Mouse (Mus musculus) megakaryocyte, adult 5-6 weeks (primary cell): ENCODE measurements around the gene Gm42715. TPM values are rescaled to one million over a fixed set of nuclear protein-coding genes. Genes with fewer than 3 reads are reported as not detected.
"Not testable (repeated sequence)": the region's sequence is repeated elsewhere in the genome, so short reads cannot be mapped to it uniquely, and the experiment has no call there.

ENCODE experiments used
- ATAC-seq: 2 replicates; pipeline ENCODE4 v1.8.0; 2016; ENCODE audit warnings: mild to moderate bottlenecking, inconsistent platforms; ENCODE audit not compliant: poor library complexity, severe bottlenecking
- total RNA-seq, 2 experiments: library from RNA; stranded (forward) in 1 of 2; stranded (reverse) in 1 of 2; fragments of 153-499, 151-499 nt in 1 of 2; fragments of 221-1000, 200-1000 nt in 1 of 2; gene quantifications; 2 replicates each; pipeline versions ENCODE4 v1.2.3 to v1.2.4; 2015 to 2017

Gm42715 gene
- 14.8 and 16.7 TPM in 2 replicates for total RNA-seq (2015)
- 5.4 and 8.3 TPM in 2 replicates for total RNA-seq (2017)

DNA sequence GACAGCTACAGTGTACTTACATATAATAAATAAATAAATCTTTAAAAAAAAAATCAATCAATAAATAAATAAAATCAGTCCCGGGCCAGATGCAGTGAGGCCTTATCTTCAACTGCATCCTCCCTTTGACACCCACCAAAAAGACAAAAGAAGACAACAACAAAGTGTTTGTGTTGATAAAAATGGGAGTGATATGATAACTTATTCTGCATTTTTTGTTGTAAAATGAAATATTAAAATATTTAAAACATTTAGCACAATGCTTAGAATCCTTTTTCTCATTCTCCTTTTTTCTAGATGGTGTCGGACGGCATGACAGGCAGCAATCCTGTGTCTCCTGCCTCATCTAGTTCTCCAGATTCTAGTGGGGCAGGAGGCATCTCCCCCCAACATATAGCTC is at the start of gene Gm42715:
Gene Gm42715 (plus strand): TSS at position 301 of the 400 bp plus-strand sequence.
- ATAC-seq, result no peak

DNA sequence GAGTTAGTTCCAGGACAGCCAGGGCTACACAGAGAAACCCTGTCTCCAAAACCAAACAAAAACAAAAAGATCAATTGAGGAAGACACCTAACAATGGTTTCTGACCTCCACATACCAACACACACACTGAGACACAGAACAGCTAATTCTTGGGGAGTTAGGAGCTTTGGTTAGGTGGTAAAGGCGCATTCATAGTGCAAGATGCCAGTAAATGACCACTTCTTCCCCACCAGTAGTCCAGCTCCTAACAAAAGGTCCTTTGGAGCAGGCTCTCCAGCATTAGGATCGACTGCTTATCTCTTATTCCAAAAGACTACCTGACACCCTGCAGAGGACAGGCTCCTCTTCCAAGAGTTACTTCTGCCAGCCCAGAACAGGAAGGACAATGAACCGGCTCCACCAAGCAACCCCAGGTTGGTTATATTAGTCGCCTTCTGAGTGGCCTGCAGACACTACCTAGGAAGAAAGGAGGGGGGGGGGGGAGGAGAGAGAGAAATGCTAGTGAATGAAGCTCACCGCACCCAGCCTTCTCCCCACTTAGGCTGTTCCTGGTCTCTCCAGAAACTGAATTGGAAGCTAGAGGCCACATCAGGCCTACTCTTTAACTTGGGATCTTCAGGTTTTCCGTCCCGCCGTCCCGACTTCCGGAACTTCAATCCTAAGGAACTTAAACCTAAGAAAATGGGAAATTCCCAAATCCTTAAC is 49.2 kb upstream of the Gm42715 start:
- peak; percentile 20 for ATAC-seq

- ATAC-seq, result peak; percentile 87
Observed at GRCm38 (mm10) chr7:127470743-127471645, 48.4 kb upstream of the Gm42715 start.

- peak; percentile 47 for ATAC-seq
Observed at GRCm38 (mm10) chr7:127471646-127472010, 47.8 kb upstream of the Gm42715 start.

DNA sequence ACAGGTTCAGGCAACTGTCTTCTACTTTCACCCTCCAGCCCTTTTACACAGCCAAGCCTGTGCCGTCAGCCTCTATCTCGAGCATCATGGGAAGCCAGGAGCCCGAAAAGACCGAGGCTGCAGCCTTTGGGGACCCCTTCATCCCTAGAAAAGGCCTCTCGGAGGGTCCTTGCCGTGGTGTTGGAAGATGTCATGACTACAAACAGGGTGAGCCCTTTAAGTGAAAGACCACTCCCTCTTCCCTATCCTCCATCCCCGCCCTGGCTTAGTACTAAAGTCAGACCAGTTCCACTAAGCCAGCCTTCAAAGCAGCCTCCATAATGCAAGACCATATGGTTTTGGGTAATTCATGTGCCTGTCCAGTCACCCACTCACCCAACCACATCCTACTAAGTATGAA is 47.3 kb upstream of the Gm42715 start:
- no peak for ATAC-seq

DNA sequence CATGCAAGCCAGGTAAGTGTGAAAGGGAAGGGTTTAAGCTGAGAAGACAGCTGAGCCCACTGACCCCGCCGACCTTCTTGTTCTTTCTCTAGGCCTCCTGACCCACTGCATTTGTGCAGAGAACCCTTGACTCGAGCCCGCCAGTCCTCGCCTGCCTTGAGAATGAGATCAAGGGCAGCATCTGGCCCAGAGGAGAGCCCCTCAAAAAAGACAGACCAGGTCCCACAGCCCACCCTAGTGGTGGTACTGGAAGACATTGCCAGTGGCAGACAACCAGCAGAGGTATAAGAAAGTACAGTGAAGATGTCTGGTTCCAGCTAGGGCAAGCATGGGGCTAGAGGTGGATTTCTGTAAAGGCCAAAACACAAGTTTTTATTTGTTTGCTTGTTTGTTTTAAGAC is 45.7 kb upstream of the Gm42715 start:
- ATAC-seq, result no peak

DNA sequence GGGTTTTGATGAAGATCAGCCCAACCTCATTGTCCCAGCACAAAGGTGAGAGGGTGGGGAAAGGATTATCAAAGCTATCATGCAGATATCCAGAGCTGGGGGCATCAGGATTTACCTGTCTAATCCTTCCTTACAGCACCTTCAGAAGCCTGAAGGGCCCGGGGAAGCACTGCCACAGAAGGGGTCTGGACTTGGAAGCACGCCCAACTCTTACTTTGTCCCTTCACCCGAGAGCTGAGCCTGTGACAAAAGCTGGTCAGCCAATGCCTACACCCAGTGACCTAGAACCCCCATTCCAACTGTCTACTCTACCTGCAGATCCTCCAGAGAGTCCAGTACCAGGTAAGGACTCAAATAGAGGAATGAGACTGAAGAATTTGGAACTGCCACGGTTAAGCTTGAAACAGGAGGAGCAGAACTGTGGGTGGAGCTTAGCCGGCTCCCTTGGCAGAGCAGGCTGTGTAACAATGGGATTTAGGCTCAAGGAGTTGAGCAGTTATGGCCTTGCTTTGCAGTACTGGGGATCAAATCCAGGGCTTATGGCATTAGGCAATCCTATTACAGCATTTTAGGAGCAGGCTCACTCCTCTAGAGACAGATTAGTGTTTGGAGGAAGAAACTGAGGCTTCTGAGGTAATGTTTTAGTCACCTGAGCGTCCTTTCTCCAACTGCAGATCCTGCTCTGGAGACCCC is 44.9 kb upstream of the Gm42715 start:
- ATAC-seq, result no peak

DNA sequence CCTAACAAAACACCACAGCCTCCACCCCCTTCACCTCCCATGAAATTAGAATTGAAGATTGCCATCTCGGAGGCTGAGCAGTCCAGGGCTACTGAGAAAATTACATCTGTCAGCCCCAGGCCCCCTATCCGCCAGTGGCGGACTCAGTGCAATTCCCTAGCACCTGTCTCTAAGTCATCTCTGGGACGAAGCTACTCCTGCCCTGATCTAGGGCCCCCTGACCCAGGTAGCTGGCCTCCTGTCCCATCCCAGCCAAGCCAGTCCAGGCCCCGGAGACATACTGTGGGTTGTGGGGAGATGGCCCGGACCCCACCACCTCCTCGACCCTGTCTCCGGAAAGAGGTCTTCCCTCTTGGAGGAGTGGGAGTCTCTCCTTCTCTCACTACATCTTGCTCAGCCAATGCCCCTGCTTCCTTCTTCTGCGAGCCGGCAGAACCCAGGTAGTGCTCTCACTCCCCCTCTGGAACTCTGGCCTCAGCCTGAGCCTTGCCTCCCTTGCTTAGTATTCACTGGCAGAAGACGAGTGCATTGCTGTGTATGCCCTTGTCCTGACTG is 44.1 kb upstream of the Gm42715 start:
- no peak for ATAC-seq

- ATAC-seq, result no peak
Observed at GRCm38 (mm10) chr7:127476336-127476735, 43.0 kb upstream of the Gm42715 start.

GRCm38 (mm10) chr7:127476855-127477254 is 42.5 kb upstream of the Gm42715 start:
- ATAC-seq, result no peak

DNA sequence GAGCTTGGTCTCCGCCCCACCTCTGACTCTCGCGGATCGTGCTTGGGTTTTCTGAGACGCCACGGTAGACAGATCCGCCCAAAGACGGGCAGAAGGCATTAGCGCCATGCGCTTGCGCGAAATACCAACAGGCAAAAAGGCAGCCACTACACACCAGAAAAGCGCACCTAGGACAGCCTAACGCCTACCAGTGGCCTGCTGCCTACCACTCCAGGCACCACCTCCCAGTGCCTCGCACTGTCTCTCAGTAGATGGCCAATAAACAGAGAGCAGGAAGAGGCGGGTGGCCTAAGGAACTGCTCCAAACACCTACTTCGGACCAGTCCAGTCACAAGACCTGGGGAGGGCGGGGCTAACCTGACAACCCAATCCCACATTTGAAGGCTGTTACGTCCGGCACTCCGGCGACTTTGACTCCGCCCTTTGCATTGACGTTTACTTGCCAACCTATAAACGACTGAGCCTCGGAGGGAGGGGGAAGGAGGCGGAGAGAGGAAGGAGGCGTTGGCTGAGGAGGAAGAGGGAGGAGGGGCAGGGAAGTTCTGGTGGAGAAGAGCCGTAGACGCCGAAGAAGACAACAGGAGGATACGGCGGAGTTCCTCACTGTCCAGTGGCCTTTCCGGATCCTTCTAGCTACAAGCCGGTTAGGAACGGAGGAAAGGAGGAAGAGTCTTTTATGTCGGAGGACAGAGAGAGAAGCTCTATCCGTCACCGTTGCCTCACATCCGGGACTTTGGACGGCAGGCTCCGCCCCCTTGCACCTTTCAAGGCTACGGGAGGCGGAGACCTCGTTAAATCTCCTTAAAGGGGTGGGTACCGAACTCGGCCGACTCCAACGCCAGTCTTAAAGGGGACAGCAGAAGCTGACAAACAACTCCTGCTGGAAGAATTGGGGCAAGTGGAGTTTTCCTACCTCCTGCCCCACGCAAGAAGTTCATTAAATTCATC is 41.4 kb upstream of the Gm42715 start:
- peak; percentile 78 for ATAC-seq

GRCm38 (mm10) chr7:127478635-127479317 is 40.6 kb upstream of the Gm42715 start, which contains the start of gene Fbrs:
TSS of gene Fbrs (plus strand) at chr7:127479199.
- peak; percentile 49 for ATAC-seq

- no peak for ATAC-seq
Observed at GRCm38 (mm10) chr7:127479318-127480225, 39.8 kb upstream of the Gm42715 start.

DNA sequence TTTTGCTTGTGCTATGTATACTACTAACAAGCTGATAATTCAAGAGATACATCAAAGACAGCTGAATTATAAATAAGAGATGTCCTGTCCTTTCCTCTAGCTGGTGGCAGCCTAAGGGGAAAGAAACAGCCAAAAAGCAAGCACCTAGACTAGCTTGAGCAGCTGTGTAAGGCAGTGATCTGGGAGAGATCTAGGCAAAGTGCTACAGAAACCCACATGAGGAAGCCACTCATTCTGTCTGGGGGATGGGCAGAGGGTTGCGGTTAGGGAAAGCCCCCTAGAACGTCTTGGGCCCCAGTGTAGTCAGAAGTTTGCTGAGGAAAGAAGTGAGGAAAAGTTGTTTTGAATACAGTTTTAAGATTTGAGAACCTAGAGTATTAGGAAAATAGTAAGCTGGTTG is 39.1 kb upstream of the Gm42715 start:
- no peak for ATAC-seq

GRCm38 (mm10) chr7:127485416-127485815 is 34.0 kb upstream of the Gm42715 start:
- no peak for ATAC-seq

- not testable (repeated sequence) for ATAC-seq
Observed at GRCm38 (mm10) chr7:127488364-127488763, 31.0 kb upstream of the Gm42715 start.

DNA sequence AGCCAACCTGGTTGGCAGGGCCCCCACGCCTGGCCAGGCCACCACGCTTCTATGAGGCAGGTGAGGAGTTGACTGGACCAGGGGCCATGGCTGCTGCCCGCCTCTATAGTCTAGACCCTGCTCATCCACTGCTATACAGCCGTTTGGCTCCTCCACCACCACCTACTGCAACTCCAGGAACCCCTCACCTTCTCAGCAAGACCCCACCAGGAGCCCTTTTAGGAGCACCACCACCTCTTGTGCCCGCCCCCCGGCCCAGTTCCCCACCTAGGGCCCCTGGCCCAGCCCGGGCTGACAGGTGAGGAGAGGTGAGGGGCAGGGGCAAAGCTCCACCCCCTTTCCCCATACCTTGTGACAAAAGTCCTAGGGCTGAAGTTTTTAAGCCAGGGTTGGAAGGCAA is 29.4 kb upstream of the Gm42715 start:
- ATAC-seq, result no peak

DNA sequence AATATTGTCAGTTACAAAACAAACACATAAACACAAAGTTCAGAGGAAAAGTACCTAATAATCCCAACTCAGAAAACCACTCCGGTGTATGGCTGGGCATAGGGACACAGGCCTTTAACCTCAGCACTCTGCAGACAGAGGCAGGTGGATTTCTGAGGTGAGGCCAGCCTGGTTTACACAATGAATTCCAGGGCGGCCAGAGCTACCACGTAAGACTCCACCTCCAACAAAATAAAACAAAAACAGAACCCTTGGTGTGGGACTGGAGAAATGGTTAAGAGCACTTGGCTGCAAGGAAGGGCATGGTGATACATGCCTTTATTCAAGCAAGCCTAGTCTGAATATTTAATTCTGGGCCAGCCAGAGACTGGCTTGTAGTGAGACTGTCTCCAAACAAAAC is 27.5 kb upstream of the Gm42715 start:
- no peak for ATAC-seq
